Mouse (Mus musculus) liver, embryonic 12.5 days (tissue): ENCODE data around the gene Rxylt1. TPM values are rescaled to one million over a fixed set of nuclear protein-coding genes. Genes with fewer than 3 reads are reported as not detected.

Experiments
- ATAC-seq: fragments of 200-750 bp; cut with Nextera tagmentation; 2 replicates; pipeline ENCODE4 v1.8.0; 2017; ENCODE audit warnings: moderate number of reproducible peaks, mild to moderate bottlenecking, moderate library complexity
- H3K27ac ChIP-seq: fragments of 300-500 bp; sonication (generic); 2 replicates; pipeline ENCODE4 v1.5.1; 2016; ENCODE audit warnings: mild to moderate bottlenecking
- H3K27me3 ChIP-seq: fragments of 300-500 bp; sonication (generic); replicated peaks from 2 replicates; pipeline ENCODE4 v1.6.1; 2016; ENCODE audit warnings: mild to moderate bottlenecking, moderate library complexity
- H3K36me3 ChIP-seq: fragments of 300-500 bp; sonication (generic); 2 replicates; pipeline ENCODE4 v1.6.1; 2016; ENCODE audit warnings: mild to moderate bottlenecking, moderate library complexity
- H3K4me1 ChIP-seq: fragments of 300-500 bp; sonication (generic); 2 replicates; pipeline ENCODE4 v1.6.1; 2016
- H3K4me2 ChIP-seq: fragments of 300-500 bp; sonication (generic); 2 replicates; pipeline ENCODE4 v1.6.1; 2016; ENCODE audit warnings: mild to moderate bottlenecking, moderate library complexity
- H3K4me3 ChIP-seq: fragments of 300-500 bp; sonication (generic); 2 replicates; pipeline ENCODE4 v1.5.1; 2016; ENCODE audit warnings: mild to moderate bottlenecking, moderate library complexity
- H3K9ac ChIP-seq: fragments of 300-500 bp; sonication (generic); 2 replicates; pipeline ENCODE4 v1.6.1; 2016; ENCODE audit warnings: mild to moderate bottlenecking, moderate library complexity
- H3K9me3 ChIP-seq: fragments of 300-500 bp; sonication (generic); replicated peaks from 2 replicates; pipeline ENCODE4 v1.6.1; 2016; ENCODE audit warnings: mild to moderate bottlenecking, moderate library complexity
- WGBS: fragments of 180-500 bp; shearing (Covaris S2); methylation state at CpG from one replicate; pipeline ENCODE4 v1.1.7; 2016; ENCODE audit not compliant: insufficient replicate concordance; 5-methylcytosine and 5-hydroxymethylcytosine counted together
- polyA plus RNA-seq: library from polyadenylated mRNA; unstranded; fragments of >200 nt; fragmentation: Nextera tagmentation; extraction: Ambion mirVana; gene quantifications from 2 replicates; pipeline ENCODE4 v1.2.1, GENCODE M21; 2016

Gene Rxylt1
- polyA plus RNA-seq, 1 experiment from 2014 or later: 21.5 TPM

DNA sequence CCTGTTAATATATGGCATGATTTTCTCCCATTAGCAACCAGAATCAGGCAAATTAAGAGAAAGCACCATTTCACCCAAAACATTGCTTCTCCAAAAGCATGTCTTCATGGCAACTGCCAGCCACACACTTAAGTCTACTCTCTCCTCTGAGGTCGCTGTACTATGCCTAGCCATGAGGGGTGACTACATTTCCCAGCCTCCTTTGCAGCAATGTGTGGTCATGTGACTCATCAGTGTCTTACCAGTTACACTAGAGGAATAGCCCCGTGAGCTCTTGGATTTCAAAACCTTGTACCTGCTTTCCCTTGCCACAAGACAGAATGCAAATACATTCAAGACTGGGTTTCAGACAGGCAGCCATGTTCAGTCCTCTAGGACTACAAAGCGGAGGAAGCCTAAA lies 58.6 kb downstream of the Rxylt1 start:
- Histone ChIP-seq H3K27me3 (no peaks in the 10 kb centered on the region), H3K9me3 (0 out of 2 replicates have a peak, but pooled peaks cover 6% of the 10 kb centered on the region), H3K4me3 (no peak overlapping the region), H3K4me2 (peak overlapping the region; percentile 24; the same call in 1 of the 2 replicates), H3K27ac (no peak overlapping the region), H3K4me1 (no peaks in the 10 kb centered on the region), H3K36me3 (no peaks in the 10 kb centered on the region; the same call in 1 of the 2 replicates), H3K9ac (no peak overlapping the region)
- 48% methylated on average over 3 of the region's 3 CpGs for WGBS
- ATAC-seq: peak; percentile 66

DNA sequence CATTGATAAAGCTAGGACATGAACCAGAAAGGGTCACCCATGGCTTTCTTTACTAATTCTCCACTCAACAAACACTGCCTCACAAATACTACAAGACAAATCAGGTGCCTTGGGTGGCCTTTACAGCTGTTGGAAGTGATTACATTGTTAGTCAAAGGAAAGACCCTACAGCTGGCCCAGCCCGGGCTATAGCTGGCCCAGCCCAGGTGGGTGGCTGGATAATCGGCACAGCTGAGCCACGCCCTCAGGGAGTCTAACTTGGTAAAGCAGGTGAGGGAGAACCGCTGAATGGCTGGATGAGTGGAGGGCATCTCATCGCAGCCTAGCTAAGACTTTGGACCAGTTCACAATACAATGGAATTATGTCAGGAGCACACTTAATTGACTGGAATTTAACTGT lies 63.9 kb downstream of the Rxylt1 start:
- 60% methylated on average over 5 of the region's 5 CpGs for WGBS
- Histone ChIP-seq H3K4me2 (no peak overlapping the region), H3K27ac (no peak overlapping the region), H3K4me1 (0 out of 2 replicates have a peak, but pooled peaks cover 5% of the 10 kb centered on the region), H3K9ac (no peak overlapping the region), H3K9me3 (no peaks in the 10 kb centered on the region), H3K4me3 (no peak overlapping the region), H3K36me3 (no peaks in the 10 kb centered on the region; the same call in 1 of the 2 replicates), H3K27me3 (no peaks in the 10 kb centered on the region)
- no peak for ATAC-seq

GRCm38 (mm10) chr10:122030420-122030819 lies 66.8 kb downstream of the Rxylt1 start:
- Histone ChIP-seq H3K27ac (no peak overlapping the region), H3K27me3 (no peaks in the 10 kb centered on the region), H3K9ac (no peak overlapping the region), H3K4me1 (0 out of 2 replicates have a peak, but pooled peaks cover 5% of the 10 kb centered on the region), H3K36me3 (no peaks in the 10 kb centered on the region), H3K4me3 (no peak overlapping the region), H3K4me2 (no peak overlapping the region), H3K9me3 (no peaks in the 10 kb centered on the region)
- no peak for ATAC-seq
- WGBS: 66% methylated on average over 5 of the region's 5 CpGs

DNA sequence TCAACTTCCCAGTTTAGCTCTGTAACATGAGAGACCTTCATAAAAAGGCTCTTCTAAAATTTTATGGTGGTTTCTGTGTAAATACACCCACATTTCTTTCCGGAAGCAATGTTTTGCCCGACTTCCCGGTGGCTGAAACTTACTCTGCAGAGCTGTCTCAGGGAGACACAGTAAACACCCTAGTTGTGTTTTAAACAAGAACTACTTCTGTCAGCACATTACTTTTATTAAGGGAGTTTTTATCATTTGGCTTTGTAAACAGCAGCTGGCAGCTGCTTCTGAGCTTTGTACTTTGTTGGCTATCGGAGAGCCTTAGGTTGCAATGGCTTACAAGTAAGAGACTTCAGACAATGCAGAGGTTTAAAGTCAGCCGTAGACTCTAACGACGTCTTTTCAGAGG lies 67.4 kb downstream of the Rxylt1 start:
- Histone ChIP-seq H3K9me3 (no peaks in the 10 kb centered on the region), H3K4me3 (no peak overlapping the region), H3K36me3 (no peaks in the 10 kb centered on the region), H3K9ac (no peak overlapping the region), H3K27me3 (no peaks in the 10 kb centered on the region), H3K4me1 (0 out of 2 replicates have a peak, but pooled peaks cover 5% of the 10 kb centered on the region), H3K4me2 (no peak overlapping the region), H3K27ac (no peak overlapping the region)
- no peak for ATAC-seq
- 70% methylated on average over 7 of the region's 7 CpGs for WGBS

Other genes with a start within 250 kb of the Rxylt1 start
- gene Srgap1, start 50.1 kb downstream of the Rxylt1 start, polyA plus RNA-seq: 2.3 and 2.7 TPM in 2 replicates